Mouse (Mus musculus): ENCODE results near the gene Aaas. TPM values are rescaled to one million over a fixed set of nuclear protein-coding genes. Genes with fewer than 3 reads are reported as not detected.

Aaas gene
- polyA plus RNA-seq, 1 experiment from 2014 or later = 51.3 TPM

Other genes with a start within 250 kb of the Aaas start
- 29.6 and 33.3 TPM in 2 replicates for gene Spryd3, start 214.5 kb downstream of the Aaas start, polyA plus RNA-seq (2016; fragmentation: Nextera tagmentation; extraction: Ambion mirVana)
- gene Igfbp6, start 206.4 kb downstream of the Aaas start, polyA plus RNA-seq (2016; fragmentation: Nextera tagmentation; extraction: Ambion mirVana) = 0.60 and 0.63 TPM in 2 replicates
- 0.11 TPM in 1 of 2 replicates, not detected in the other for gene Soat2, start 200.2 kb downstream of the Aaas start, polyA plus RNA-seq (2016; fragmentation: Nextera tagmentation; extraction: Ambion mirVana)
- gene Zfp740, start 147.5 kb downstream of the Aaas start, polyA plus RNA-seq (2016; fragmentation: Nextera tagmentation; extraction: Ambion mirVana) = 98.3 and 105 TPM in 2 replicates
- 46.7 and 48.3 TPM in 2 replicates for gene Csad, start 146.0 kb downstream of the Aaas start, polyA plus RNA-seq (2016; fragmentation: Nextera tagmentation; extraction: Ambion mirVana)
- 0.29 and 0.79 TPM in 2 replicates for gene Itgb7, start 118.8 kb downstream of the Aaas start, polyA plus RNA-seq (2016; fragmentation: Nextera tagmentation; extraction: Ambion mirVana)
- gene Rarg, start 93.3 kb downstream of the Aaas start, polyA plus RNA-seq (2016; fragmentation: Nextera tagmentation; extraction: Ambion mirVana) = 15.4 and 18.7 TPM in 2 replicates
- 0.09 and 0.23 TPM in 2 replicates for gene Gm9918, start 80.2 kb downstream of the Aaas start, polyA plus RNA-seq (2016; fragmentation: Nextera tagmentation; extraction: Ambion mirVana)
- gene Mfsd5, start 71.3 kb downstream of the Aaas start, polyA plus RNA-seq (2016; fragmentation: Nextera tagmentation; extraction: Ambion mirVana) = 53.2 and 56.4 TPM in 2 replicates
- 22.5 and 25.4 TPM in 2 replicates for gene Espl1, start 54.5 kb downstream of the Aaas start, polyA plus RNA-seq (2016; fragmentation: Nextera tagmentation; extraction: Ambion mirVana)
- 373 and 404 TPM in 2 replicates for gene Pfdn5, start 24.7 kb downstream of the Aaas start, polyA plus RNA-seq (2016; fragmentation: Nextera tagmentation; extraction: Ambion mirVana)
- 90.4 and 94.9 TPM in 2 replicates for gene Myg1, start 19.1 kb downstream of the Aaas start, polyA plus RNA-seq (2016; fragmentation: Nextera tagmentation; extraction: Ambion mirVana)
- gene Sp7, start 16.4 kb upstream of the Aaas start, polyA plus RNA-seq (2016; fragmentation: Nextera tagmentation; extraction: Ambion mirVana) = 0.57 and 0.81 TPM in 2 replicates
- gene Sp1, start 55.4 kb upstream of the Aaas start, polyA plus RNA-seq (2016; fragmentation: Nextera tagmentation; extraction: Ambion mirVana) = 6.9 and 7.7 TPM in 2 replicates
- 0.23 TPM in 2 replicates for gene Amhr2, start 94.6 kb upstream of the Aaas start, polyA plus RNA-seq (2016; fragmentation: Nextera tagmentation; extraction: Ambion mirVana)
- gene Prr13, start 108.3 kb upstream of the Aaas start, polyA plus RNA-seq (2016; fragmentation: Nextera tagmentation; extraction: Ambion mirVana) = 80.5 and 80.6 TPM in 2 replicates
- gene Pcbp2, start 119.8 kb upstream of the Aaas start, polyA plus RNA-seq (2016; fragmentation: Nextera tagmentation; extraction: Ambion mirVana) = 144 and 152 TPM in 2 replicates
- not detected in 2 replicates for gene Gm10337, start 153.0 kb upstream of the Aaas start, polyA plus RNA-seq (2016; fragmentation: Nextera tagmentation; extraction: Ambion mirVana)
- gene Map3k12, start 166.3 kb upstream of the Aaas start, polyA plus RNA-seq (2016; fragmentation: Nextera tagmentation; extraction: Ambion mirVana) = 48.8 and 51.9 TPM in 2 replicates
- gene Tarbp2, start 167.4 kb upstream of the Aaas start, polyA plus RNA-seq (2016; fragmentation: Nextera tagmentation; extraction: Ambion mirVana) = 97.9 and 105 TPM in 2 replicates
- gene Npff, start 174.2 kb upstream of the Aaas start, polyA plus RNA-seq (2016; fragmentation: Nextera tagmentation; extraction: Ambion mirVana) = 4.8 and 5.4 TPM in 2 replicates